Mouse (Mus musculus): ENCODE measurements around the gene Slc44a1.
A peak's percentile ranks its signal among the peaks of the same experiment; 100 is the strongest.

Slc44a1 gene

GRCm38 (mm10) chr4:53430522-53430921, 9.7 kb upstream of the Slc44a1 start:
- DNase-seq (ENCODE audit: low spot score in 2 of 2): no peak

DNA sequence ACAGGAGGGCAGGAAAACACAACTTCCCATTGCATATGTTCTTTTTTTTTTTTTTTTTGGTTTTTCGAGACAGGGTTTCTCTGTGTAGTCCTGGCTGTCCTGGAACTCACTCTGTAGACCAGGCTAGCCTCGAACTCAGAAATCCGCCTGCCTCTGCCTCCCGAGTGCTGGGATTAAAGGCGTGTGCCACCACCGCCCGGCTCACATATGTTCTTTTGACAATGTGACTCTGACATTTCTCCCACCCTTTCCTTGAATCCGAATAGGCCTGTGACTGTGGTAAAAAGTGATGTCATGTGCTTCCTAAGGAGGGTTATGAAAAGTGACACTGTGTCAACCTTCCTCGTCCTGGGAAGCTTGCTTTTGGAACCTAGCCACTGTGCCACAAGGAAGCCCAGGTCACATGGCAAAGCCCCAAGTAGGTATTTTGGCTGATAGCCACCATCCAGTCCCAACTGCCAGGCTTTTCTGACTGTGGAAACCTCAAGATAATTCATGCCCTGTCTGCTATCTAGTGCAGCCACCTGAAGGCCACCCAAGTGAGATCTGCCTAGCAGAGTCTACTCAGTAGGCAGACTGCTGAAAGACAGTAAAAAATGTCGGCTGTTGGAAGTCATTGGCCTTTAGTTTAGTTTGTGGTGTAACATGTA, 8.5 kb upstream of the Slc44a1 start:
- DNase-seq (ENCODE audit: low spot score in 2 of 2): no peak

- peak; percentile 44 to 61 for DNase-seq (ENCODE audit: low spot score in 2 of 2)
Measured at GRCm38 (mm10) chr4:53437110-53437755, 3.0 kb upstream of the Slc44a1 start.

DNA sequence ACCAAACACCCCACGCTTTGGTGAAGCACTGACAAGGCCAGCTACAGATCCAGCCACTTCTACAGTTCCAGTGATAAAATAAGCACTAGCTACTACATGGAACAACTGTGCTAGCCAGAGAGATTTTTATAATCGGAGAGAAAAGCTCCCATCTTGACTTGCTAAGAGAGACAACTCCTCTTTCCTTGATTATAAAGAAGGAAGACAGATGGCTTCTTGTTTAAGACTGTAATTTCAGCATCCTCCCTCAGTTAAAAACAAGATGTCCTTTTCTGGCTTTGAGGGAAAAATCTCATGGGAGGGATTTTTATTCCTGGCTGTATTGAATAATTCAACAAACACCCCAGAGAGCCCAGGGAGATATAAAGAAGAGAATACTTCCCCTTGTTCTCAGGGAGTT, 1.8 kb upstream of the Slc44a1 start:
- DNase-seq (ENCODE audit: low spot score in 2 of 2): no peak

DNA sequence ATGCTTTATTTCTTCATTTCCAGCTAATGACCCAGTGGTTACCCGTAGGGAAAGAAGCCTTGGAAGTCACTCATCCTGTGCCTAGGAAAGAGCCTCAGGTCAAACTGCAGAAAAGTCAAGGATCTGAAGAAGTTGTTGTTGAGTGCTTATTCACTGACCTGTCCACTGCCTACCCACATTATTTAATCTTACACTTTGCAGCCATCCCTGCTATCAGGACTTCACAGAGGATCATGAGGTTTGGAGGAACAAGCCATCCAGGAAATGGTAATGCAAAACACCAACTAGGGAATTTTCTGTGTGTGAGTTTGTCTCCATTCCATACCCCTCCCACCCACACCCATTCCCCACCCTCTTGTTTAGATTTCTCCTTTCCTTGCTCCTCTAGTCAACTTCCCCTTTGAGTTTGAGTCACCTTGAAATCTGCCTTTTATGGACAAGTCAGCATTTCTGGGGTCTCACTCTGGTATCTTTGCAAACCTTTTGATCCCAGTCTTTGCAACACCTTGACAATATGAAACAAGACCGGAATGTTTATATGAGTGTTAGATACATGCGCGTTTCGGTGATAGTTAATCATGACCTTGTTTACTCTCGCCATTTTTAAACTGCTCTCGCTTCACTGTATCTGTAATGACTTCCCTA, 1.3 kb upstream of the Slc44a1 start:
- DNase-seq (ENCODE audit: low spot score in 2 of 2): no peak

GRCm38 (mm10) chr4:53439636-53440009, 590 bp upstream of the Slc44a1 start:
- no peak for DNase-seq (ENCODE audit: low spot score in 2 of 2)

DNA sequence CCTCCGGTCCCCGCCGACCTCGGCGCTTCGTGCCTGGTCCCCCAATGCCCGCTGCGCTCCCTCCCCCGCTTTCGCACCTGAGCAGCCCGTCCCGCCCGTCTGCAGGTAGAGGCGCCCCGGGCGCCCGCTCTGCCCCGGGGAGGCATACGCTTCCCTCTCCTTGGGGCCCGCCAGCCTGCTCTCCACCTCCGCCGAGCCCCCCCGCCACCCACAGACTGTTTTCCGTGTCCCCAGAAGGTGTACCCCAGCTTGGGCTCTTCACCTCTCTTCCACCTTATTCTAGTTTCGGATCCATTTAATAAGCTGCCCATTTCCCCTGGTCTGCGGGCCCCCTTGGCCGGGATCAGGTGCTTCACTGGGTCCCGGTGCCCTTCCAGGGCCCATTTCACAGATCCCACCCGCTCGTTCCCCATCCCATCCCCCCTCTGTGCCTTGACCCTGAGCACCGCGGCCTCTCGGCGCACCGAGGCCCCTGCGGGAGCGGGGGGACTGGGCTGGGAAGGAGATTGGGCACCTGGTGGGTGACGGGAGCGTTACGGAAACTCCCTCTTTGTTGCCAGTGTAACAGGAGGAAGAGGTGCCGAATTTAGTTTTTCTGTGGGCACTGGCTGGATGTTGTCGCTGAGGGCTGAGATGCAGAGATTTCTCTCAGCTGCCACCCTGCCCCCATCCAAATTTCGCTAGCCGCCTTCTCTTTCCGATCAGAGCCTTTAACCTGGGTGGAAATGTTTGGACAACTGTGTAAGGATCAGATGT, 781 bp downstream of the Slc44a1 start:
- DNase-seq (ENCODE audit: low spot score in 2 of 2): peak; percentile 41 to 68

DNA sequence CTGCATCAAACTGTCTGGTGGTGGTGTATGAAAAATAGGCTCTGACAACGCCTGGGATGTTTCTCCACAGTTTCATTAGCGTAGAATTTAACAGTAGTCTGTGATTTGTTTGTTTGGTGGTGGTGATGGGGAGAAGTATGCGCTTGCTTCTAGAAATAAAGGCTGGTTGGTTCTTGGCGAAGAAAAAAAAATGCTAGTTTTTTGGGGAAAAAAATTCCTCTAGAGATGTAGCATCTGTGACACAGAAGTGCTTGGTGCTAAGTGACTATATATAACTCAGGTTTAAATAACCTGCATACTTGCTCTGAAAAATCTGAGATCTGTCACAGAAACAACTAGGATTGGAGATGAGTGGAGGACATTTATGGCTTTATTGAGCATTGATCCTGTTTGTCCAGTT, 1.5 kb downstream of the Slc44a1 start:
- no peak for DNase-seq (ENCODE audit: low spot score in 2 of 2)

GRCm38 (mm10) chr4:53446216-53446615, 6.0 kb downstream of the Slc44a1 start:
- no peak for DNase-seq (ENCODE audit: low spot score in 2 of 2)

DNA sequence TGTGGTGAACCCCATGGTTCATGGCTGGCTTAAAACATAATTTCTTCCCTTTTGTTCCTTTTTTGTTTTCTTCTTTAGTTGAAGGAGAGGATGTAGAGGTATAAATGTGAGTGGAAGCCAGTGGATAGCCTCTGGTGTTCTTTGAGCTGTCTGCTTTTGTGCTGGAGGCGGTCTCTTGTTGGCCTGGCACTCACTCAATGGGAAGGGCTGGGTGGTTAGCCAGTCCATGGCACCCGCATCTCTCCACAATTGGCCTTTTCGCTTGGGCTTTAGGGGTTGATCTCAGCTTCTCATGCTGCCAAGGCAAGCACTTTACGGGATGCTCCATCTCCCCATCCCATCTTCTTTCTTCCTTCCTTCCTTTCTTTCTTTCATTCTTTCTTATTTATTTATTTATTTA, 7.6 kb downstream of the Slc44a1 start:
- DNase-seq (ENCODE audit: low spot score in 2 of 2): no peak

- DNase-seq (ENCODE audit: low spot score in 2 of 2): no peak
Measured at GRCm38 (mm10) chr4:53450736-53451135, 10.5 kb downstream of the Slc44a1 start.

DNA sequence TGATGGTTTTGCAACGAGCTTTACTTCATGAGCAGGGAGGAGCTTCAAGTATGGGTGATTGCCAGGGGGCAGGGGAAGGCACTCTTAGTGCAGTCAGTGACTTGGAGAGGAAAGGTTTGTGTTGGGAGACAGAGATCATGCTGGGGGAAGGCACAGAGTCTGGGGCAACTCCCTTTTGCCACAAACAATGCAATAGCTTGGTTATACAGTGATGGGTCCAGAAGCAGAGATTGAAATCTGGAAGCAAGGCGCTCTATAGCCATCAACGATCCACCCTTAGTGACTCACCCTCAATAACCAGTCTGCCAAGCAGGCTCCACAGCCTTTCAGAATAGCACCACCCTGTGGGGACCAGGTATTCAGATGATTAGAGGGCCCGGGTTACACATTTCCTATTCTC, 11.7 kb downstream of the Slc44a1 start:
- DNase-seq (ENCODE audit: low spot score in 2 of 2): no peak

DNA sequence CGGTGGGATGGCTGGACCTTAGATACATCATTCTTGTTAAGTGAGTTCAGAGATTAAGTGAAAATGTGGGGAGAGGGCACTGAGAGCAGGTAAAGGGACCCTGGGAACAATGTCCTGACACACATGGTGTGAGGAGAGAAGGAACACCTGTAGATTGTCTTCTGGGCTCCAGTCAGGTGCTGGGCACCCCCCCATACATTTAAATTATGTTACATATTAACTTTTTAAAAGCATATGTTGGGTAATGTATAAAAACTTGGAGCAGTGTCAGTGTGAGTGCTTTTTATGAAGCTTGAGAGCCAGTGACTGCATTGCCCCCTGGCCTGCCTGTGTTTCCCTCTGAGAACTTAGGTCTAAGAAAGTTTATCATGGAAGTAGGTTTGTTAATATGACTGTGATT, 12.2 kb downstream of the Slc44a1 start:
- DNase-seq (ENCODE audit: low spot score in 2 of 2): no peak

GRCm38 (mm10) chr4:53452976-53453889, 13.0 kb downstream of the Slc44a1 start:
- DNase-seq (ENCODE audit: low spot score in 2 of 2): no peak

DNA sequence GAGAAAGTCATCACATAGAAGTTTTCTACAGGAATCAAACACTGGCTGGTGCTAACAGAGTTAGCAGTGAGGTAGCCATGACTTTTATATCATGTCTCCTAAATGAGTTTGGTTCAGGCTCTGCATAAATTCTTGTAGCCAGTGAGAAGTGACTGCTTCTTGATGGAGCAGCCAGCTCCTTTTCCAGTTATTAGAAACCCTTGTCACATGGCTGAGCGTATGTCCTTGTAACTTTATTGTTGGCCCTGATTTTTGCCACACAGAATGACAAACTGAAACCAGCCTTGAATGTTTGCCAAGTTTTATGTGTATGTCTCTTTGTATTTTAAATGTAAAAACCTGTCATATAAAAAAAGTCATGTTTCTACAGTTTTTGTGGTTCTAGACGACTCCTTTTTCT, 15.7 kb downstream of the Slc44a1 start:
- DNase-seq (ENCODE audit: low spot score in 2 of 2): no peak

DNA sequence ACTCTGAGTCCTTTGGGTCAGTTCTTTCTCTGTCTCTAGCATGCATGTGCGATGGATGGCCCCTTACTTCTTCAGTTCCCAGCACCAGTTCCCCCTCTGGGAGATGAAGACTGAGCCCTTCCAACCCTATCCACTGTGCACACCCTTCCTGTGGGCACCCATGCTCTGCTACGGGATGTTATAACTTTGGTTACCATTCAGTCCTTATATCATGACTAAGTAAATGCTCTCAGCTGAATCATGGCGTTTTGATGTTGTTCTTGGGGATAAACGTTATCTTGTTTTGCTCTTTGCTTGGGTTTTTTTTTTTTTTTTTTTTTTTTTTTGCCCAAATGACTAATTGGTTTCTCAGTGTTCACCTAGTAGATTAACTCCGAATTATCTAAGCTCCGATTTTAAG, 16.4 kb downstream of the Slc44a1 start:
- no peak for DNase-seq (ENCODE audit: low spot score in 2 of 2)

- no peak for DNase-seq (ENCODE audit: low spot score in 2 of 2)
Measured at GRCm38 (mm10) chr4:53458503-53458902, 18.3 kb downstream of the Slc44a1 start.

DNA sequence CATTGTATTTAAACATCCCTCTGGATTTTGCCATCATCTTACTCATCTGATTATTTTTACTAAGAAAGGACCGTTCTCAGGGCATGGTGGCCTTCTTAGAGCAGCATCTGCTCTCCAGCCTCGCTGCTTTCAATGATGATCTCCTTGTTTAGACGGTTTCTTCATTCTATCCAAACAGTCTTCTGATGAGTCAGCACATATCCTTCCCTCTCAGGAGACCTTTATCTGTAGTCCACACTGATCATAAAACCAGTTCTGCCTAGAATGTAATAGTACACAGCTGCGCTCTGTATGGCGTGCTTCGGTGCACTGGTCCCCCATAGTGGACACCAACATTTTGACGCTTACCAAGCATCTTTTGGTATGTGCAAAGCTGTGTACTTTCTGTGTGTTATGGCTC, 19.5 kb downstream of the Slc44a1 start:
- DNase-seq (ENCODE audit: low spot score in 2 of 2): no peak

DNA sequence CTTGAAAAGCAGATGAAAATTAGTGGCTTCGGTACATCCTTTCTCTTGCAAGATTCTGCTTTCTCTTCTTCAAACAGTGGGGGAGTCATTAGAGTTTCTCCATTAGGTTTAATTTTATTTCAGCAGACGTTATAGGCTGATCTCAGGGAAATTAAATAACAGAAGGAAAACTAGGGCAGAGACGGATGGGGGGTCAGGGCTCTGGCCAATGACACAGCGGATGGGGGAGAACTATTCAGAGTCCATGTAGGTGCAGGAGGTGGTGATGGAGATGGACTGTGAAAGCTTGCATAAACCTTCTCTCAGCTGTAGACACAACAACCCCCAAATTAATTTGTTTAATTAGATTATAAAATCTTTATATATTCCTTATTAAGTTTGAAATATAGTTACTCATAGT, 20.8 kb downstream of the Slc44a1 start:
- no peak for DNase-seq (ENCODE audit: low spot score in 2 of 2)

- DNase-seq (ENCODE audit: low spot score in 2 of 2): no peak
Measured at GRCm38 (mm10) chr4:53462069-53462468, 21.9 kb downstream of the Slc44a1 start.

DNA sequence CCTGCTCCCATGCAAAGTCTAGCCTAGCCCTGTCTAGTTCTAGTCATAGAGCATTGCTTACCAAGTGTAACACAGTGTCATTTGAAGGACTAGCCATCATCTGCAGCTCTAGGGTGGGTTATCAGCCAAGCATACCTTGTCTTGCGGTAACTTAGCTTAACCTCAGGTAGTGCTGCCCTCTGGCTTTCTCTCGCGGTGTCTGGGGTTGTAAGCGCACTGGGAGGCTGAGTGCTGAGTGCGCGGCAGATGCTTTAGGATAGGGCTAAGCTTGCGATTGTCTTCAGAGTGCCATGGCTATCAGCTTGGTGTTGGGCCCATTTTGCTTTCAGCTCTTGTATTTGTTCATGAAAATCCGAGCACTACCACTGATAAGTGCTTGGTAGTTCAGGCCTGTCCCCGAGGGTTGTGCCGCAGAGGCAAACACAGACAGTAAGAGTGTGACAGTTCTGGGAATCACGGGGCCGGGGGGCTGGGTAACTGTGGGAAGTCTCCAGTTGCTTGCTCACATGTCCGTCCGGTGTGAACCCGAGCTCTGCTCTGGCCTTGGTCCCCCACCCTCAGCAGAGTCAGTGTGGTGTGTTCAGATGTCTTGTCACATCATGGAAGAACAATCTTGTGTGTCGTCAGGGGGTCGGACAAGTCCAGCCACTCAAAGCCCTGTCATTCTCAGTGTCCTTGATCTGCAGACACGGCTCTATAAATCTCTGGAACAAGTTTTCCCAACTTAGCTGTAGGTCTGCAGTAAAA, 22.5 kb downstream of the Slc44a1 start:
- DNase-seq (ENCODE audit: low spot score in 2 of 2): no peak
